Mouse (Mus musculus) forebrain, embryonic 14.5 days (tissue): ENCODE measurements around the gene Nup210l. TPM values are rescaled to one million over a fixed set of nuclear protein-coding genes. Genes with fewer than 3 reads are reported as not detected.

Experiments used
- ATAC-seq: fragments of 200-750 bp; cut with Nextera tagmentation; 2 replicates; pipeline ENCODE4 v1.8.0; 2017; ENCODE audit warnings: mild to moderate bottlenecking, moderate library complexity
- DNase-seq: peaks from one replicate; pipeline ENCODE4 v3.0.0-alpha.2; 2015; ENCODE audit warnings: low spot score
- H3K27ac ChIP-seq: fragments of 300-500 bp; sonication (generic); 2 replicates; pipeline ENCODE4 v1.5.1; 2014; ENCODE audit warnings: low read depth, mild to moderate bottlenecking, control low read depth, low read length, moderate library complexity
- H3K27me3 ChIP-seq: fragments of 300-500 bp; sonication (generic); replicated peaks from 2 replicates; pipeline ENCODE4 v1.6.1; 2014; ENCODE audit warnings: low read length, control low read depth, mixed read lengths; ENCODE audit not compliant: control insufficient read depth, insufficient read depth
- H3K36me3 ChIP-seq: fragments of 300-500 bp; sonication (generic); 2 replicates; pipeline ENCODE4 v1.6.1; 2014; ENCODE audit warnings: low read length, control low read depth; ENCODE audit not compliant: control insufficient read depth, insufficient read depth
- H3K4me1 ChIP-seq: fragments of 300-500 bp; sonication (generic); 2 replicates; pipeline ENCODE4 v1.6.1; 2014; ENCODE audit warnings: antibody characterized with exemption, low read length, control low read depth; ENCODE audit not compliant: control insufficient read depth, insufficient read depth
- H3K4me2 ChIP-seq: fragments of 300-500 bp; sonication (generic); 2 replicates; pipeline ENCODE4 v1.6.1; 2014; ENCODE audit warnings: mild to moderate bottlenecking, control low read depth, low read length
- H3K4me3 ChIP-seq: fragments of 300-500 bp; sonication (generic); 2 replicates; pipeline ENCODE4 v1.5.1; 2014; ENCODE audit warnings: low read depth, low read length, control low read depth
- H3K9ac ChIP-seq: fragments of 300-500 bp; sonication (generic); 2 replicates; pipeline ENCODE4 v1.6.1; 2014; ENCODE audit warnings: mild to moderate bottlenecking, low read length, control low read depth, moderate library complexity
- H3K9me3 ChIP-seq: fragments of 300-500 bp; sonication (generic); replicated peaks from 2 replicates; pipeline ENCODE4 v1.6.1; 2016; ENCODE audit warnings: low read length, control low read depth, mixed read lengths; ENCODE audit not compliant: control insufficient read depth
- WGBS: fragments of 180-500 bp; shearing (Covaris S2); extraction: QIAGEN DNeasy Blood & Tissue Kit; methylation state at CpG from one replicate; pipeline ENCODE4 v1.1.7; 2014; 5-methylcytosine and 5-hydroxymethylcytosine counted together
- polyA plus RNA-seq: library from polyadenylated mRNA; unstranded; fragments of >200 nt; fragmentation: Nextera tagmentation; extraction: Ambion mirVana; gene quantifications from 2 replicates; pipeline ENCODE4 v1.2.1, GENCODE M21; 2014

Gene Nup210l
- polyA plus RNA-seq, 1 experiment from 2014 or later: 0.30 TPM

DNA sequence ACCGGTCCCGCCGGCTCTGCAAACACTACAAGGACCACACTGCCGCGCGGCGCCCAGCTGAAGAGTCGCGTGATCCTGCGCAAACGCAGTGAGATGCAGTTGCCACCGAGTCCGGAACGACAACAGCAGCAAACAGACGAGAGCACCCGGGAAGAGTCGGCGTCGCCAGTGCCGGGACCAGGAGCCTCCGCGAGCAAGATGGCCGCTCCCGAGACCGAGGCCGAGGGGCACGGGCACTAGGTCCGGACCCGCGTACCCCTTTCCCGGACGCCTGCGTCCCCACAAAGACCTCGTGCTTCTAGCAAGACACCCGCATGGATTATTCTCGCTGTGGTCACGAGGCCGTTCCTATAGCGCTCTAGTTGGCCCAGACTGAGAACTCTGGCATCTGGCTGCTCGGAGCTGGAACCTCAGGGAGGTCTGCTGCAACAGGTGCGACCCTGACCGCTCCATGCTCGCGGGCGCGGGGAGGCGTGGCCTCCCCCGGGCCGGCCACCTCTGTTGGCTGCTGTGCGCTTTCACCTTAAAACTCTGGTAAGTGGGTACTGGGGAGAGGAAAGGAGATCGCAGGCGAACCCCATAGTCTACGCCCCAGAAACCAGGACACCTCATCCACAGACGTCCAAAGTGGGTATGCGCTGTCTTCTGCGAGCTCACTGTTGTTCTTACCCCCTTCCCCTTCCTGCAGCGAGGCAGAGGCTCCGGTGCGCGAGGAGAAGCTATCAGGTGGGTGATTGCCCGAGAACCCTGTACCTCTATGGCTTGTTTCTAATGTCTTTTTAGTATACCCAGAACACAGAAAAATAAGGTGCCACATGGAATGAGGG is 127.8 kb downstream of the Nup210l start, which contains the start of gene Jtb:
TSS of gene Jtb (plus strand) at position 91 of the 827 bp plus-strand sequence.
- H3K4me3 ChIP-seq: peak within 1 kb of the TSS; percentile 85
- H3K4me1 ChIP-seq: 0 out of 2 replicates have a peak, but pooled peaks cover 5% of the 10 kb centered on the region
- H3K9ac ChIP-seq: peak within 1 kb of the TSS; percentile 83
- under 1% methylated on average over 60 of the region's 61 CpGs for WGBS
- no peaks in the 10 kb centered on the region for H3K27me3 ChIP-seq
- no peaks in the 10 kb centered on the region for H3K9me3 ChIP-seq
- ATAC-seq (peak; percentile 99), DNase-seq (peak; percentile 97)
- peaks cover 27% of the 10 kb centered on the region for H3K36me3 ChIP-seq
- peak within 1 kb of the TSS; percentile 86 for H3K4me2 ChIP-seq
- peak within 1 kb of the TSS; percentile 90 for H3K27ac ChIP-seq

DNA sequence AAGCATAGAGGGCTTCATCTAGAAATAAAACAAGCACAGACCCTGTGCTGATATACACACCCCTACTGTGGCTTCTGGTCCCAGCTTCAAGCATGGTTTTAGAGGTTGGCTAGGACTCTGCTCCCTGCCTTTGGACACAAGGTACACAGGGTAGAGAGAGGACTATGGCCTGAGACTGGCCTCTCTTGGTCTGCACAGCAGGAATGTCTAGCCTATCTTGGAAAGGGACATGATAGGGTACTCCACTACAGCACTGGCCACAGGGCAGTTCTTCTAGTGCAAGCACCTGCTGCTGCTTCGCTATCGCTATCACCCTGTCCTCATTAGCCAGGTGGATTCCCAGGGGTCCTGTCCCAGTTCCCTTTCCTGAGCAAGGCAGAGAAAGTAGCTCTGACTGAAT is 137.3 kb downstream of the Nup210l start:
- peaks cover 11% of the 10 kb centered on the region; the same call in 1 of the 2 replicates for H3K4me1 ChIP-seq
- WGBS: 94% methylated on average over 2 of the region's 2 CpGs

DNA sequence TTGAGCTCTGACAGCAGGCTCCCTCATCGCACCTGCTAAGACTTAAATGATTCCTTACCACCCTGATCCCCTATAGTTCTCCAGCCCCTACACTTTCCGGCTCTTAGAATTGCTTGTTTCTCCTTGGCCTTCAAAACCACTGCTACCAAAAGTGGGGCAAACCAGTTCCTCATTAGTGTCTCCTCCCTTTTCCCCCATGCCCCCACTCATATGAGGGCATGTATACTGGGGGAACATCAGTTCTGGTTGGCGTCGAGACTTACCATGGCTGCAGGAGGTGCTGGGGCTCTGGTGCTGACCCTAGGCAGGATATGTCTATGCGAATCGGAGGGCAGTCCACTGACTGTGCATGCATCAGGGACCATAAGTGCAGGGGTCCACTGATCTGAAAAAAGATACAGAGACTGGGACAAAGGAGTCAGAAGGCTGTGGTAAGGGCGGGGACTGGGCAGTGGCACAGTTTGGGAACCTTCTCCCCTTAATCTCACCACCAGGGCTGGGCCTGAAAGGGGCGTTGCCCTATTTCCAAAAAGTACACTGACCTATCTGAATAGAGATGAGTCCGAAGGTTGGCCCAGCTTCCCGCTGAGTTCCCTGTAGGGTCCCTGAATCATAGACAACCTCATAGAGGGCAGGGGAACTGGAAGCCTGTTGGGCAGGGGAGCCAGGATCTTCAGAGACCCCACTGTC is 137.9 kb downstream of the Nup210l start:
- Histone ChIP-seq H3K27me3 (no peaks in the 10 kb centered on the region), H3K9ac (no peak overlapping the region), H3K9me3 (no peaks in the 10 kb centered on the region), H3K27ac (no peak overlapping the region), H3K4me2 (no peak overlapping the region), H3K4me1 (peaks cover 11% of the 10 kb centered on the region; the same call in 1 of the 2 replicates), H3K36me3 (no peaks in the 10 kb centered on the region), H3K4me3 (no peak overlapping the region)
- 87% methylated on average over 10 of the region's 10 CpGs for WGBS
- DNase-seq (no peak), ATAC-seq (no peak)

More for the DNA sequence above, 137.3 kb downstream of the Nup210l start:
- H3K27ac ChIP-seq: no peak overlapping the region
- H3K9ac ChIP-seq: no peak overlapping the region
- H3K4me2 ChIP-seq: no peak overlapping the region
- H3K9me3 ChIP-seq: no peaks in the 10 kb centered on the region
- ATAC-seq (no peak), DNase-seq (no peak)
- peaks cover 4% of the 10 kb centered on the region for H3K36me3 ChIP-seq
- no peaks in the 10 kb centered on the region for H3K27me3 ChIP-seq
- H3K4me3 ChIP-seq: no peak overlapping the region

DNA sequence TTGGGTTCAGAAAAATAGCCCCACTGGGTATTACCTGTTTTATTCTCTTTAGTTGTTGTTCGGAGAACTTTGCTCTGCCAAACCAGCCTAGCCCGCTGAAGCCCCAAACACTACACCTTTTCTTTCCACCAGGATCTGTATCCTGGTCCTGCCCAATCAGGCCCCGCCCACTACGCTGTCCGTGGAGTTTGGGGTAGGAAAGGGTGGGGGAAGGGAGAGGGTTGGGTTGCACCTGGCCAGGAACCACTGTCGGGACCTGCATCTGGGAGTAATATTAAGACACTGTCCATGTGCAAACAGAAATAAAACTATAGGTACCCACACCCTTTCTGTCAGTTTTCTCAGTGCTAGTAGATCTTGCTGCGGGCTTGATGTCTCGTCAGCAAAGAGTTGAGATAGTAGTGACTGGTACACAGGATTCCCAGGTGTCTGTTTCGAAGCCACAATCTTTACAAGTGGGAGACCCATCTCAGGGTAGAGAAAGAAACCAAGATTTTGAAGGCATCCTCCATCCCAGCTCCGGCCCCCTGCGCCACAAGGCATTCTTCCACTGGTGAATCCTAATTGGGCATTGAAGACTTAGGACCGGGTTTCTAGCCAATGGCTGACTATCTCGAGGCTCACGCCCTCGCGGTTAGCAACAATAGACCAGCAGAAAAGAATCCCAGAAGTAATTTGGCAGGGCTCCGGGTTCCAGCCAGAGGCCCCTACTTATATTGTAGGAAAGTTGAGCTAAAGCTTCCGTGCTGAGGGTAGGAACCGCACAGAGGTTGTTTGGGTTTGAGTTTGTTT is 139.2 kb downstream of the Nup210l start, which contains the start of gene Creb3l4:
TSS of gene Creb3l4 (minus strand) at position 529 of the 792 bp plus-strand sequence.
- peak; percentile 77 for ATAC-seq
- Histone ChIP-seq H3K4me3 (peak within 1 kb of the TSS; percentile 29), H3K4me2 (peak within 1 kb of the TSS; percentile 53), H3K27me3 (no peaks in the 10 kb centered on the region), H3K27ac (0 out of 2 replicates have a peak within 1 kb of the TSS, but pooled peaks have one; percentile 4), H3K9ac (peak within 1 kb of the TSS; percentile 22; the same call in 1 of the 2 replicates), H3K9me3 (no peaks in the 10 kb centered on the region), H3K36me3 (no peaks in the 10 kb centered on the region), H3K4me1 (peaks cover 14% of the 10 kb centered on the region)
- WGBS: under 1% methylated on average over 19 of the region's 19 CpGs
- peak; percentile 92 for DNase-seq

DNA sequence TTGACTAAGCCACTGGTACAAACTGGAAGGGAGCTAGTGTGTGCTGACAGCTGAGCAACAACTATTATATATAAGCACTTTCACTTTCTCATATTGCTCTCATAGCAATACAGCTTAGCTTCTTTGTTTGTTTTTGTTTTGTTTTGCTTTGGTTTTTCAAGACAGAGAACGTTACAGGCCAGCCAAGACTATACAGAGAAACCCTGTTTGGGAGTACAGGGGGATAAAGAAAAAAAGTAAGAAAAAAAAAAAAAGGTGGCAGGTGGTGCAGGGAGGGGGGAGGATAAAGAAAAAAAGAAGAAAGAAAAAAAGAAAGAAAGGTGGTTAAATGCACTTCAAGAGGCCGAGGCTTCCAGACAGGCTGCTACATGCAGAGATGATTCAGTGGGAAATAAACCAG is 141.5 kb downstream of the Nup210l start:
- no peak for DNase-seq
- no peak overlapping the region for H3K27ac ChIP-seq
- 57% methylated on average over 2 of the region's 2 CpGs for WGBS

GRCm38 (mm10) chr3:90247630-90247959 is 143.7 kb downstream of the Nup210l start:
- Histone ChIP-seq H3K4me2 (peak overlapping the region; percentile 91), H3K27me3 (no peaks in the 10 kb centered on the region), H3K36me3 (peaks cover 8% of the 10 kb centered on the region; the same call in 1 of the 2 replicates), H3K9me3 (no peaks in the 10 kb centered on the region), H3K4me3 (peak overlapping the region; percentile 55), H3K4me1 (peaks cover 17% of the 10 kb centered on the region), H3K27ac (peak overlapping the region; percentile 84), H3K9ac (peak overlapping the region; percentile 66)
- no peak; the same call in 1 of the 2 replicates for ATAC-seq
- no peak for DNase-seq
- WGBS: 3% methylated on average over 3 of the region's 3 CpGs

More for the DNA sequence above, 141.5 kb downstream of the Nup210l start:
- peaks cover 18% of the 10 kb centered on the region for H3K4me1 ChIP-seq
- no peak for ATAC-seq
- H3K4me3 ChIP-seq: no peak overlapping the region
- no peaks in the 10 kb centered on the region for H3K36me3 ChIP-seq
- no peaks in the 10 kb centered on the region for H3K27me3 ChIP-seq
- H3K9ac ChIP-seq: no peak overlapping the region
- H3K4me2 ChIP-seq: no peak overlapping the region
- H3K9me3 ChIP-seq: no peaks in the 10 kb centered on the region

- Histone ChIP-seq H3K27ac (peak within 1 kb of the TSS; percentile 84), H3K4me3 (peak within 1 kb of the TSS; percentile 55), H3K4me1 (peaks cover 11% of the 10 kb centered on the region), H3K9me3 (no peaks in the 10 kb centered on the region), H3K27me3 (no peaks in the 10 kb centered on the region), H3K36me3 (peaks cover 8% of the 10 kb centered on the region; the same call in 1 of the 2 replicates), H3K4me2 (peak within 1 kb of the TSS; percentile 91), H3K9ac (peak within 1 kb of the TSS; percentile 66)
- under 1% methylated on average over 35 of the region's 44 CpGs for WGBS
- peak; percentile 99 for DNase-seq
- ATAC-seq: peak; percentile 96
These were observed 144.2 kb downstream of the Nup210l start, which contains the start of gene Slc39a1 for GRCm38 (mm10) chr3:90247960-90248745. Slc39a1 (plus strand) TSS chr3:90248172.

GRCm38 (mm10) chr3:90248746-90249100 is 144.8 kb downstream of the Nup210l start:
- 7% methylated on average over 10 of the region's 10 CpGs for WGBS
- no peaks in the 10 kb centered on the region for H3K27me3 ChIP-seq
- peaks cover 8% of the 10 kb centered on the region for H3K4me1 ChIP-seq
- H3K9me3 ChIP-seq: no peaks in the 10 kb centered on the region
- ATAC-seq (no peak), DNase-seq (peak; percentile 5)
- peak overlapping the region; percentile 66 for H3K9ac ChIP-seq
- H3K4me3 ChIP-seq: peak overlapping the region; percentile 55
- H3K27ac ChIP-seq: peak overlapping the region; percentile 61; the same call in 1 of the 2 replicates
- H3K36me3 ChIP-seq: peaks cover 8% of the 10 kb centered on the region; the same call in 1 of the 2 replicates
- H3K4me2 ChIP-seq: peak overlapping the region; percentile 91
